Mouse (Mus musculus) cerebellum, adult 2 months (tissue): Measurements from ENCODE around the gene Usp11. TPM values are rescaled to one million over a fixed set of nuclear protein-coding genes. Genes with fewer than 3 reads are reported as not detected.
"Not testable (repeated sequence)": the region's sequence is repeated elsewhere in the genome, so short reads cannot be mapped to it uniquely, and the experiment has no call there.

ENCODE experiments used
- DNase-seq, 2 experiments: peaks; one replicate each; pipeline ENCODE4 v3.0.0; 2021
- H3K27ac ChIP-seq: fragments of 200-500 bp; 2 replicates; pipeline ENCODE4 v1.5.1; 2012; ENCODE audit warnings: low read length, control low read depth, inconsistent platforms; ENCODE audit not compliant: insufficient read depth
- H3K27me3 ChIP-seq: fragments of 200-500 bp; 2 replicates; pipeline ENCODE4 v1.6.1; 2012; ENCODE audit warnings: inconsistent platforms, mild to moderate bottlenecking, low read length, moderate library complexity; ENCODE audit not compliant: control insufficient read depth, insufficient read depth
- H3K4me1 ChIP-seq: fragments of 200-500 bp; 2 replicates; pipeline ENCODE4 v1.6.1; 2011; ENCODE audit warnings: low read length; ENCODE audit not compliant: control insufficient read depth, insufficient read depth
- H3K4me3 ChIP-seq: fragments of 200-500 bp; replicated peaks from 2 replicates; pipeline ENCODE3; 2011; ENCODE audit warnings: mild to moderate bottlenecking, low read depth, low read length, control low read depth; ENCODE audit not compliant: insufficient read depth
- CTCF ChIP-seq: fragments of 200-500 bp; IDR thresholded peaks from 2 replicates; pipeline ENCODE4 v1.5.1; 2011; ENCODE audit warnings: low read depth, mild to moderate bottlenecking, control low read depth, low read length, moderate library complexity, borderline replicate concordance; ENCODE audit not compliant: insufficient read depth
- POLR2A ChIP-seq: fragments of 200-500 bp; IDR thresholded peaks from 2 replicates; pipeline ENCODE4 v1.6.1; 2011; ENCODE audit warnings: low read length, control low read depth, borderline replicate concordance; ENCODE audit not compliant: insufficient read depth
- WGBS: fragments of 180-500 bp; shearing (Covaris S2); methylation state at CpG from one replicate; pipeline ENCODE4 v1.1.7; 2018; 5-methylcytosine and 5-hydroxymethylcytosine counted together
- polyA plus RNA-seq: library from polyadenylated mRNA; depleted of rRNA; stranded (reverse); fragments of >200 nt; gene quantifications from 2 replicates; pipeline ENCODE4 v1.2.3, GENCODE M21; 2012; rRNA removed

Usp11 gene
- polyA plus RNA-seq, 1 experiment = 66.2 TPM

DNA sequence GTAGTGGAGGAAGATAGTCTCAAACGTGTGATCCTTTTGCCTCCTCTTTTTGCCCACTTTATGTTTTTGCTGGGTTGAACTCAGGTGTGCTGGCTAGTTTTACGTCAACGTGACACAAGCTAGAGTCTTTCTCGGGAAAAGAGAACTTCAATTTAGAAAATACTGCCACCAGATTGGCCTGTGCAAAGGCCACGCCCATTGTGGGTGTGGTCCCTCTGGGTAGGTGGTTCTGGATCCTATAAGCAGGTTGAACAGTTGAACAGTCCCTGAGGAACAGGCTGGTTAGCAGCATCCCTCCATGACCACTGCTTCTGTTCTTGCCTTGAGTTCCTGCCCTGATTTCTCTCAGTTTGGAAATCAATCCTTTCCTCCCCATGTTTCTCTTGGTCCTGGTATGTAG is 25.0 kb downstream of the Usp11 start:
- DNase-seq = no peak
- Histone ChIP-seq H3K4me3 (no peak overlapping the region), H3K4me1 (no peaks in the 10 kb centered on the region), H3K27me3 (no peaks in the 10 kb centered on the region), H3K27ac (no peak overlapping the region)
- TF ChIP-seq CTCF (no peak), POLR2A (no peak)
- WGBS = 81% methylated on average over 5 of the region's 5 CpGs

DNA sequence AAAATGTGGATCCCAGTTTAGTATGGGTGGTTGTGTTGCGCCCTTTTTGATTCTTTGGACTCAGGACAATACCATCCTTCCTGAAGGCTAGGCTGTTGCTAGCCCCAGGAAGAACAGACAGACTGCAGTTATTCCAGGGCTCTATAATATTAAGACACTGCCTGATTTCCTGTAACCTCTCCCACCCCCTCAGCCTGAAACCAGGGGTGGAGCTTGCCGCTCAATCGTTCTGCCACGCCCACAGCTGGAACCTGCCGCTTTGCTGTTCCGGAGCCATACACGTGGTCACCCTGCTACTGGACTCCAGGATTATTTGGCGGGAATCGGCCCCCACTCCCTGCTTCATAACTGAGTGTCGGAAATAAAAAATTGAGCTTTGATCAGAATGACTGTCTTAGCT is 26.3 kb downstream of the Usp11 start:
- H3K27me3 ChIP-seq, H3K27ac ChIP-seq, DNase-seq, H3K4me3 ChIP-seq, H3K4me1 ChIP-seq: not testable (repeated sequence)
- WGBS = 39% methylated on average over 10 of the region's 10 CpGs

DNA sequence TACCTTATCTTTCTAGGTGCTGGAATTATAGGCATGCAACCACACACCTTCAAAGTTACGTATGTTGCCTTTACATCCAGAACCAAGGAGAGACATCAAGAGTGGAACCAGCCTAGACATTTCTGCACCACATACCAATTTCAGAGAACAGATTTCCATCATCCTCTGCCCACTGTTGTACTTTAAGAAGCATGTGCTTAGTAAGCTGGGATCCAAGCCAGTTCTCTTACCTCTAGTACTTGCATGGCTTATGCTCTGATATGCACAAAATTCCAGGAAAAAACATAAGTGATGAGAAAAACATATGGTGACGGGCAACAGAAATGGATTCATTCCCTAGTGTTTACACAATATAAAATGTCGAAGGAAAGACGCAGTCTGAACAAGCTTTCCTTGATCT is 32.8 kb downstream of the Usp11 start:
- TF ChIP-seq CTCF (no peak), POLR2A (no peak)
- Histone ChIP-seq H3K27me3 (no peaks in the 10 kb centered on the region), H3K27ac (no peak overlapping the region), H3K4me3 (no peak overlapping the region), H3K4me1 (no peaks in the 10 kb centered on the region)
- no peak for DNase-seq
- WGBS = 97% methylated on average over 4 of the region's 4 CpGs

DNA sequence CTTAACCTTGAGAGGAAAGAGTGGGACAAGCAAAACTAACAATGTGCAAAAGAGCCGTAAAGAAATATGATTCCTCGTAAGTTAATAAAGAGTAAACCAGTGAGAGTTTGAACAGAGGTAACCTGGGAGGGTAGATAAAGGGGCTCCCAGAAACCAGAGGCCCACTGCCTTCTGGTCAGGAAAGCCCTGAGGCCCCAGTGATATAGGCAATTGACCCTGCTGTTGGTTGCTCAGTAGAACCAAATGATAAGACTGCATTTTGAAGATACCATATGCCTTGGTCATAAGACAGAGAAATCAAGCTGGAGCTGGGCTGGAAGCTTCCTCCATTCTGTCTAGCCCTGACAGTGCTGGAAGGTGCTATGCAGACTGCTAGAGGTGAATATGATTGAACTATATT is 45.1 kb downstream of the Usp11 start:
- no peak overlapping the region for H3K4me3 ChIP-seq
- TF ChIP-seq POLR2A (no peak), CTCF (no peak)
- no peaks in the 10 kb centered on the region for H3K4me1 ChIP-seq
- no peaks in the 10 kb centered on the region for H3K27me3 ChIP-seq
- no peak overlapping the region for H3K27ac ChIP-seq
- DNase-seq = no peak
- 92% methylated on average over 2 of the region's 2 CpGs for WGBS

DNA sequence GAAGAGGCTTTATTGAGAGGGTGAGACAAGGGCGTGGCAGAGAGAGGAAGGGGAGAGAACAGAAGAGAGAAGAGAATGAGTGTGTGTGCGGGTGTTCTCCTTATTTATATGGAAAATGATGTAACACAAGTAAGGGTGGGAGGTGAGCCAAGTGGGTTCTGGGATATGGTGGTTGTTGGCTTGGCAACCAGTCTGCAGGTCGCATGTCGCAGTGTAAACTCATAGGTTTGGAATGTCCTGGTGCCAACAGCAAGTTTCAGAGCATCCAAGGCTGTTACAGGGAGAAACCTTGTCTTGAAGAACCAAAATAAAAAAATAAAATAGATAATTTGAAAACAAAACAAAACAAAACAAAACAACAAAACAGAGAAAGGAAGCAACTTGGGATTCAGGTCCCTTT is 57.5 kb downstream of the Usp11 start:
- H3K27me3 ChIP-seq = no peaks in the 10 kb centered on the region
- no peak for DNase-seq
- H3K4me3 ChIP-seq = no peak overlapping the region
- TF ChIP-seq POLR2A = no peak
- no peak for TF ChIP-seq CTCF
- H3K27ac ChIP-seq = no peak overlapping the region
- H3K4me1 ChIP-seq = no peaks in the 10 kb centered on the region
- 69% methylated on average over 4 of the region's 4 CpGs for WGBS

Other genes with a start within 250 kb of the Usp11 start
- 0.27 and 0.28 TPM in 2 replicates for gene Rgn, start 154.1 kb upstream of the Usp11 start, polyA plus RNA-seq
- 61.5 and 62.4 TPM in 2 replicates for gene Rbm10, start 86.4 kb upstream of the Usp11 start, polyA plus RNA-seq
- 282 and 300 TPM in 2 replicates for gene Ndufb11, start 86.3 kb upstream of the Usp11 start, polyA plus RNA-seq
- gene Uba1, start 45.6 kb upstream of the Usp11 start, polyA plus RNA-seq = 288 and 301 TPM in 2 replicates
- gene Cdk16, start 16.0 kb upstream of the Usp11 start, polyA plus RNA-seq = 579 and 612 TPM in 2 replicates
- gene Araf, start 93.9 kb downstream of the Usp11 start, polyA plus RNA-seq = 306 and 313 TPM in 2 replicates
- 1.1 and 1.9 TPM in 2 replicates for gene Timp1, start 166.3 kb downstream of the Usp11 start, polyA plus RNA-seq
- 164 and 171 TPM in 2 replicates for gene Syn1, start 217.1 kb downstream of the Usp11 start, polyA plus RNA-seq
- gene Cfp, start 227.6 kb downstream of the Usp11 start, polyA plus RNA-seq = 31.1 and 32.5 TPM in 2 replicates
- gene Elk1, start 246.7 kb downstream of the Usp11 start, polyA plus RNA-seq = 35.5 and 42.0 TPM in 2 replicates